Mouse (Mus musculus) CH12.LX (cell line): ENCODE data around the gene Ntsr1. TPM values are rescaled to one million over a fixed set of nuclear protein-coding genes. Genes with fewer than 3 reads are reported as not detected.

Experiments used
- polyA plus RNA-seq: library from polyadenylated mRNA; unstranded; fragments of >175 nt; gene quantifications from 2 replicates; pipeline ENCODE4 v1.2.1, GENCODE M21; 2012; ENCODE audit warnings: low read depth; ENCODE audit not compliant: insufficient read length
- total RNA-seq, 2 experiments: library from RNA; depleted of rRNA; stranded (reverse); fragments of 300-350 nt in 1 of 2; fragments of >200 nt in 1 of 2; gene quantifications; 2 replicates each; pipeline ENCODE4 v1.2.3; 2012 to 2014

The Ntsr1 gene
- total and polyA plus RNA-seq, 3 experiments, result not detected

Other genes with a start within 250 kb of the Ntsr1 start
- gene Rps21, start 242.6 kb upstream of the Ntsr1 start, total RNA-seq (2012; rRNA removed), result 3,654 and 3,770 TPM in 2 replicates
- 1,686 and 1,748 TPM in 2 replicates for gene Rps21, start 242.6 kb upstream of the Ntsr1 start, total RNA-seq (2014; rRNA removed)
- 705 and 1,020 TPM in 2 replicates for gene Rps21, start 242.6 kb upstream of the Ntsr1 start, polyA plus RNA-seq
- gene Cables2, start 226.5 kb upstream of the Ntsr1 start, total RNA-seq (2012; rRNA removed), result 16.9 and 17.2 TPM in 2 replicates
- gene Cables2, start 226.5 kb upstream of the Ntsr1 start, total RNA-seq (2014; rRNA removed), result 13.0 and 13.3 TPM in 2 replicates
- 24.5 and 29.9 TPM in 2 replicates for gene Cables2, start 226.5 kb upstream of the Ntsr1 start, polyA plus RNA-seq
- gene Rbbp8nl, start 210.1 kb upstream of the Ntsr1 start, total RNA-seq (2012; rRNA removed), result not detected in 2 replicates
- gene Rbbp8nl, start 210.1 kb upstream of the Ntsr1 start, total RNA-seq (2014; rRNA removed), result not detected in 2 replicates
- not detected in 2 replicates for gene Rbbp8nl, start 210.1 kb upstream of the Ntsr1 start, polyA plus RNA-seq
- not detected in 2 replicates for gene Gata5, start 165.3 kb upstream of the Ntsr1 start, total RNA-seq (2012; rRNA removed)
- not detected in 2 replicates for gene Gata5, start 165.3 kb upstream of the Ntsr1 start, total RNA-seq (2014; rRNA removed)
- not detected in 2 replicates for gene Gata5, start 165.3 kb upstream of the Ntsr1 start, polyA plus RNA-seq
- 3.9 and 4.8 TPM in 2 replicates for gene Slco4a1, start 43.7 kb upstream of the Ntsr1 start, total RNA-seq (2012; rRNA removed)
- gene Slco4a1, start 43.7 kb upstream of the Ntsr1 start, total RNA-seq (2014; rRNA removed), result 1.4 and 1.9 TPM in 2 replicates
- 4.3 and 5.4 TPM in 2 replicates for gene Slco4a1, start 43.7 kb upstream of the Ntsr1 start, polyA plus RNA-seq
- gene Mrgbp, start 81.3 kb downstream of the Ntsr1 start, total RNA-seq (2012; rRNA removed), result 31.2 and 39.7 TPM in 2 replicates
- 64.6 and 65.5 TPM in 2 replicates for gene Mrgbp, start 81.3 kb downstream of the Ntsr1 start, total RNA-seq (2014; rRNA removed)
- gene Mrgbp, start 81.3 kb downstream of the Ntsr1 start, polyA plus RNA-seq, result 47.5 and 54.6 TPM in 2 replicates
- gene Ogfr, start 89.3 kb downstream of the Ntsr1 start, total RNA-seq (2012; rRNA removed), result 79.1 and 79.8 TPM in 2 replicates
- 57.3 and 58.3 TPM in 2 replicates for gene Ogfr, start 89.3 kb downstream of the Ntsr1 start, total RNA-seq (2014; rRNA removed)
- gene Ogfr, start 89.3 kb downstream of the Ntsr1 start, polyA plus RNA-seq, result 67.0 and 82.9 TPM in 2 replicates
- 1.9 and 2.0 TPM in 2 replicates for gene Col9a3, start 97.8 kb downstream of the Ntsr1 start, total RNA-seq (2012; rRNA removed)
- gene Col9a3, start 97.8 kb downstream of the Ntsr1 start, total RNA-seq (2014; rRNA removed), result 0.56 and 0.57 TPM in 2 replicates
- gene Col9a3, start 97.8 kb downstream of the Ntsr1 start, polyA plus RNA-seq, result 0.87 and 2.1 TPM in 2 replicates
- gene Tcfl5, start 142.7 kb downstream of the Ntsr1 start, total RNA-seq (2012; rRNA removed), result not detected in 2 replicates
- not detected in 2 replicates for gene Tcfl5, start 142.7 kb downstream of the Ntsr1 start, total RNA-seq (2014; rRNA removed)
- not detected in 2 replicates for gene Tcfl5, start 142.7 kb downstream of the Ntsr1 start, polyA plus RNA-seq
- gene Dido1, start 210.0 kb downstream of the Ntsr1 start, total RNA-seq (2012; rRNA removed), result 24.9 and 30.0 TPM in 2 replicates
- 15.5 and 16.4 TPM in 2 replicates for gene Dido1, start 210.0 kb downstream of the Ntsr1 start, total RNA-seq (2014; rRNA removed)
- 25.0 and 25.8 TPM in 2 replicates for gene Dido1, start 210.0 kb downstream of the Ntsr1 start, polyA plus RNA-seq
- gene Gid8, start 210.1 kb downstream of the Ntsr1 start, total RNA-seq (2012; rRNA removed), result 15.6 and 21.7 TPM in 2 replicates
- 32.1 and 32.5 TPM in 2 replicates for gene Gid8, start 210.1 kb downstream of the Ntsr1 start, total RNA-seq (2014; rRNA removed)
- 44.1 and 45.4 TPM in 2 replicates for gene Gid8, start 210.1 kb downstream of the Ntsr1 start, polyA plus RNA-seq
- 13.4 and 16.2 TPM in 2 replicates for gene Slc17a9, start 225.3 kb downstream of the Ntsr1 start, total RNA-seq (2012; rRNA removed)
- gene Slc17a9, start 225.3 kb downstream of the Ntsr1 start, total RNA-seq (2014; rRNA removed), result 6.5 and 7.2 TPM in 2 replicates
- gene Slc17a9, start 225.3 kb downstream of the Ntsr1 start, polyA plus RNA-seq, result 23.7 and 26.0 TPM in 2 replicates